Mouse (Mus musculus) midbrain, embryonic 13.5 days (tissue): ENCODE measurements around the gene Zfp541. TPM values are rescaled to one million over a fixed set of nuclear protein-coding genes. Genes with fewer than 3 reads are reported as not detected.

Source experiments
- ATAC-seq: fragments of 200-750 bp; cut with Nextera tagmentation; 2 replicates; pipeline ENCODE4 v1.8.0; 2017; ENCODE audit warnings: mild to moderate bottlenecking, moderate TSS enrichment, moderate library complexity
- H3K27ac ChIP-seq: fragments of 300-500 bp; sonication (generic); 2 replicates; pipeline ENCODE4 v1.5.1; 2015; ENCODE audit warnings: inconsistent platforms, mild to moderate bottlenecking, moderate library complexity
- H3K27me3 ChIP-seq: fragments of 300-500 bp; sonication (generic); 2 replicates; pipeline ENCODE4 v1.6.1; 2015; ENCODE audit warnings: mild to moderate bottlenecking, inconsistent platforms
- H3K36me3 ChIP-seq: fragments of 300-500 bp; sonication (generic); 2 replicates; pipeline ENCODE4 v1.6.1; 2015; ENCODE audit warnings: mild to moderate bottlenecking, inconsistent platforms
- H3K4me1 ChIP-seq: fragments of 300-500 bp; sonication (generic); replicated peaks from 2 replicates; pipeline ENCODE4 v1.6.1; 2015; ENCODE audit warnings: inconsistent platforms
- H3K4me2 ChIP-seq: fragments of 300-500 bp; sonication (generic); replicated peaks from 2 replicates; pipeline ENCODE4 v1.6.1; 2015; ENCODE audit warnings: moderate library complexity, mild to moderate bottlenecking, inconsistent platforms
- H3K4me3 ChIP-seq: fragments of 300-500 bp; sonication (generic); replicated peaks from 2 replicates; pipeline ENCODE4 v1.5.1; 2015; ENCODE audit warnings: mild to moderate bottlenecking, inconsistent platforms
- H3K9ac ChIP-seq: fragments of 300-500 bp; sonication (generic); replicated peaks from 2 replicates; pipeline ENCODE4 v1.6.1; 2015; ENCODE audit warnings: mild to moderate bottlenecking, inconsistent platforms
- H3K9me3 ChIP-seq: fragments of 300-500 bp; sonication (generic); 2 replicates; pipeline ENCODE4 v1.6.1; 2016; ENCODE audit warnings: mild to moderate bottlenecking, inconsistent platforms
- WGBS: fragments of 180-500 bp; shearing (Covaris S2); methylation state at CpG from one replicate; pipeline ENCODE4 v1.1.7; 2015; 5-methylcytosine and 5-hydroxymethylcytosine counted together
- polyA plus RNA-seq: library from polyadenylated mRNA; unstranded; fragments of >200 nt; fragmentation: Nextera tagmentation; extraction: Ambion mirVana; gene quantifications from 2 replicates; pipeline ENCODE4 v1.2.1, GENCODE M21; 2015

Zfp541 gene
- polyA plus RNA-seq, 1 experiment from 2014 or later, result not detected

GRCm38 (mm10) chr7:16119569-16120261 is 58.1 kb downstream of the Zfp541 start, which contains the start of gene Kptn:
Kptn (plus strand) TSS chr7:16119895.
- ATAC-seq, result peak; percentile 88

GRCm38 (mm10) chr7:16120262-16120600 is 58.6 kb downstream of the Zfp541 start:
- peak overlapping the region; percentile 64 for H3K4me2 ChIP-seq
- no peak overlapping the region for H3K27ac ChIP-seq
- peaks cover 41% of the 10 kb centered on the region for H3K36me3 ChIP-seq
- peaks cover 16% of the 10 kb centered on the region for H3K4me1 ChIP-seq
- peak overlapping the region; percentile 65 for H3K4me3 ChIP-seq
- H3K9ac ChIP-seq, result no peak overlapping the region; the same call in 1 of the 2 replicates
- H3K27me3 ChIP-seq, result no peaks in the 10 kb centered on the region
- no peaks in the 10 kb centered on the region for H3K9me3 ChIP-seq
- 49% methylated on average over 9 of the region's 9 CpGs for WGBS
- ATAC-seq, result peak; percentile 65

More at GRCm38 (mm10) chr7:16119569-16120261, 58.1 kb downstream of the Zfp541 start, which contains the start of gene Kptn:
- H3K4me1 ChIP-seq, result peaks cover 16% of the 10 kb centered on the region
- no peaks in the 10 kb centered on the region for H3K27me3 ChIP-seq
- WGBS, result under 1% methylated on average over 31 of the region's 33 CpGs
- peaks cover 41% of the 10 kb centered on the region for H3K36me3 ChIP-seq
- H3K4me3 ChIP-seq, result peak within 1 kb of the TSS; percentile 65
- H3K27ac ChIP-seq, result peak within 1 kb of the TSS; percentile 92
- H3K4me2 ChIP-seq, result peak within 1 kb of the TSS; percentile 64
- H3K9ac ChIP-seq, result peak within 1 kb of the TSS; percentile 79
- H3K9me3 ChIP-seq, result no peaks in the 10 kb centered on the region

- Histone ChIP-seq H3K4me1 (peaks cover 24% of the 10 kb centered on the region), H3K27ac (no peak overlapping the region), H3K9ac (no peak overlapping the region), H3K9me3 (no peaks in the 10 kb centered on the region), H3K4me3 (no peak overlapping the region), H3K4me2 (no peak overlapping the region), H3K36me3 (peaks cover 30% of the 10 kb centered on the region), H3K27me3 (no peaks in the 10 kb centered on the region)
- ATAC-seq, result no peak
- WGBS, result 87% methylated on average over 9 of the region's 9 CpGs
Measured at GRCm38 (mm10) chr7:16125829-16126228, 64.2 kb downstream of the Zfp541 start.

- Histone ChIP-seq H3K27me3 (no peaks in the 10 kb centered on the region), H3K4me1 (peaks cover 47% of the 10 kb centered on the region), H3K4me3 (no peak overlapping the region), H3K4me2 (no peak overlapping the region), H3K36me3 (peaks cover 30% of the 10 kb centered on the region), H3K9ac (no peak overlapping the region), H3K9me3 (no peaks in the 10 kb centered on the region), H3K27ac (no peak overlapping the region)
- WGBS, result 91% methylated on average over 6 of the region's 6 CpGs
- no peak for ATAC-seq
Measured at GRCm38 (mm10) chr7:16128344-16128743, 66.7 kb downstream of the Zfp541 start.

GRCm38 (mm10) chr7:16128899-16129298 is 67.3 kb downstream of the Zfp541 start:
- H3K9ac ChIP-seq, result peak overlapping the region; percentile 83
- peaks cover 52% of the 10 kb centered on the region for H3K4me1 ChIP-seq

GRCm38 (mm10) chr7:16129421-16129845 is 67.8 kb downstream of the Zfp541 start, which contains the start of gene Slc8a2:
Slc8a2 (plus strand) TSS chr7:16129826.
- Histone ChIP-seq H3K27me3 (no peaks in the 10 kb centered on the region), H3K9me3 (no peaks in the 10 kb centered on the region), H3K4me2 (peak within 1 kb of the TSS; percentile 74), H3K9ac (peak within 1 kb of the TSS; percentile 83), H3K36me3 (peaks cover 21% of the 10 kb centered on the region), H3K27ac (peak within 1 kb of the TSS; percentile 80), H3K4me1 (peaks cover 57% of the 10 kb centered on the region), H3K4me3 (peak within 1 kb of the TSS; percentile 62)
- no peak; the same call in 1 of the 2 replicates for ATAC-seq
- WGBS, result 2% methylated on average over 12 of the region's 12 CpGs

More at GRCm38 (mm10) chr7:16128899-16129298, 67.3 kb downstream of the Zfp541 start:
- Histone ChIP-seq H3K27ac (peak overlapping the region; percentile 80; the same call in 1 of the 2 replicates), H3K36me3 (peaks cover 27% of the 10 kb centered on the region), H3K9me3 (no peaks in the 10 kb centered on the region), H3K4me2 (peak overlapping the region; percentile 74), H3K4me3 (peak overlapping the region; percentile 62), H3K27me3 (no peaks in the 10 kb centered on the region)
- no peak for ATAC-seq
- WGBS, result 66% methylated on average over 5 of the region's 5 CpGs

GRCm38 (mm10) chr7:16129846-16130691 is 68.5 kb downstream of the Zfp541 start:
- H3K27ac ChIP-seq, result peak overlapping the region; percentile 80
- H3K9me3 ChIP-seq, result no peaks in the 10 kb centered on the region
- ATAC-seq, result peak; percentile 81
- peak overlapping the region; percentile 74 for H3K4me2 ChIP-seq
- 1% methylated on average over 32 of the region's 38 CpGs for WGBS
- peak overlapping the region; percentile 83 for H3K9ac ChIP-seq
- H3K27me3 ChIP-seq, result no peaks in the 10 kb centered on the region
- peak overlapping the region; percentile 62 for H3K4me3 ChIP-seq
- peaks cover 15% of the 10 kb centered on the region for H3K36me3 ChIP-seq
- peaks cover 64% of the 10 kb centered on the region for H3K4me1 ChIP-seq

GRCm38 (mm10) chr7:16130956-16131634 is 69.5 kb downstream of the Zfp541 start:
- H3K9me3 ChIP-seq, result no peaks in the 10 kb centered on the region
- 0 out of 2 replicates have a peak, but pooled peaks cover 5% of the 10 kb centered on the region for H3K36me3 ChIP-seq
- H3K4me3 ChIP-seq, result peak overlapping the region; percentile 62
- WGBS, result 44% methylated on average over 13 of the region's 13 CpGs
- peaks cover 74% of the 10 kb centered on the region for H3K4me1 ChIP-seq
- H3K4me2 ChIP-seq, result peak overlapping the region; percentile 74
- H3K27ac ChIP-seq, result peak overlapping the region; percentile 80
- H3K27me3 ChIP-seq, result no peaks in the 10 kb centered on the region
- H3K9ac ChIP-seq, result peak overlapping the region; percentile 83
- ATAC-seq, result no peak

GRCm38 (mm10) chr7:16132161-16132581 is 70.6 kb downstream of the Zfp541 start:
- H3K9ac ChIP-seq, result peak overlapping the region; percentile 83
- H3K36me3 ChIP-seq, result no peaks in the 10 kb centered on the region
- no peaks in the 10 kb centered on the region for H3K9me3 ChIP-seq
- H3K27ac ChIP-seq, result 0 out of 2 replicates have a peak overlapping the region, but pooled peaks have one; percentile 35
- peak overlapping the region; percentile 62 for H3K4me3 ChIP-seq
- no peaks in the 10 kb centered on the region for H3K27me3 ChIP-seq
- no peak for ATAC-seq
- peak overlapping the region; percentile 74 for H3K4me2 ChIP-seq
- peaks cover 79% of the 10 kb centered on the region for H3K4me1 ChIP-seq
- 15% methylated on average over 7 of the region's 7 CpGs for whole genome bisulfite sequencing

- Histone ChIP-seq H3K9ac (no peak overlapping the region), H3K36me3 (no peaks in the 10 kb centered on the region), H3K4me2 (peak overlapping the region; percentile 74; the same call in 1 of the 2 replicates), H3K9me3 (no peaks in the 10 kb centered on the region), H3K27me3 (no peaks in the 10 kb centered on the region), H3K4me1 (peaks cover 79% of the 10 kb centered on the region), H3K4me3 (no peak overlapping the region), H3K27ac (peak overlapping the region; percentile 57; the same call in 1 of the 2 replicates)
- WGBS, result 70% methylated on average over 3 of the region's 3 CpGs
- no peak for ATAC-seq
Measured at GRCm38 (mm10) chr7:16132926-16133325, 71.3 kb downstream of the Zfp541 start.

GRCm38 (mm10) chr7:16133691-16134090 is 72.1 kb downstream of the Zfp541 start:
- Histone ChIP-seq H3K36me3 (no peaks in the 10 kb centered on the region), H3K4me1 (peaks cover 75% of the 10 kb centered on the region), H3K9ac (no peak overlapping the region), H3K4me2 (no peak overlapping the region), H3K4me3 (no peak overlapping the region), H3K27ac (peak overlapping the region; percentile 57), H3K27me3 (no peaks in the 10 kb centered on the region), H3K9me3 (no peaks in the 10 kb centered on the region)
- ATAC-seq, result no peak
- WGBS, result 92% methylated on average over 9 of the region's 9 CpGs
